Mouse (Mus musculus) olfactory bulb, adult 2 months (tissue): ENCODE results near the gene Sall4. TPM values are rescaled to one million over a fixed set of nuclear protein-coding genes. Genes with fewer than 3 reads are reported as not detected.

Source experiments
- H3K27ac ChIP-seq: fragments of 200-500 bp; 2 replicates; pipeline ENCODE4 v1.5.1; 2012; ENCODE audit warnings: low read depth, low read length; ENCODE audit not compliant: insufficient read depth
- H3K4me1 ChIP-seq: fragments of 200-500 bp; 2 replicates; pipeline ENCODE4 v1.6.1; 2012; ENCODE audit warnings: low read length; ENCODE audit not compliant: control insufficient read depth, insufficient read depth
- H3K4me3 ChIP-seq: fragments of 200-500 bp; 2 replicates; pipeline ENCODE4 v1.5.1; 2012; ENCODE audit warnings: mild to moderate bottlenecking, low read depth, low read length, moderate library complexity; ENCODE audit not compliant: insufficient read depth
- CTCF ChIP-seq: fragments of 200-500 bp; IDR thresholded peaks from 2 replicates; pipeline ENCODE4 v1.5.1; 2012; ENCODE audit warnings: low read depth, mild to moderate bottlenecking, low read length, moderate library complexity; ENCODE audit not compliant: insufficient read depth
- POLR2A ChIP-seq: fragments of 200-500 bp; IDR thresholded peaks from 2 replicates; pipeline ENCODE4 v1.6.1; 2012; ENCODE audit warnings: mild to moderate bottlenecking, low read depth, low read length, moderate library complexity; ENCODE audit not compliant: insufficient read depth
- WGBS: fragments of 180-500 bp; shearing (Covaris S2); methylation state at CpG from one replicate; pipeline ENCODE4 v1.1.7; 2018; 5-methylcytosine and 5-hydroxymethylcytosine counted together
- polyA plus RNA-seq: library from polyadenylated mRNA; stranded (reverse); fragments of >200 nt; gene quantifications from 2 replicates; pipeline ENCODE4 v1.2.4, GENCODE M21; 2012; ENCODE audit warnings: low replicate concordance; ENCODE audit not compliant: missing spikeins, insufficient read depth, insufficient read length

The Sall4 gene
- polyA plus RNA-seq, 1 experiment: not detected

DNA sequence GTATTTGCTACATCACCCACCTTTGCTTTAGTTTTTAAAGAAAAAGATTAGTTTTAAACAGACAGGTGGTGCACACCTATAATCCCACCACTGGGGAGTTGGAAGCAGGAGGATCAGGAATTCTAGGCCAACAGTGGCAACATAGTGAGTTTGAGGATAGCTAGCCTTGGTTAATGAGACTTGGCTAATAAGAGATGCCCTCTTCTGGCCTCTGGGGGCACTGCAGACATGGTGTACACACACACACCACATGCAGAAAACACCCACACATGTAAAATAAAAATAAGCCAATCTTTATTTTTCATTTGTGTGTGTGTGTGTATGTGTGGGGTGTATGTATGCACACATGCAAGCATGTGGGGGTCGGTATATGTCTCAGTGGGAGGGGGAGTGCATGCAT lies 28.9 kb downstream of the Sall4 start:
- Histone ChIP-seq H3K4me1 (peaks cover 5% of the 10 kb centered on the region), H3K4me3 (no peak overlapping the region), H3K27ac (no peak overlapping the region)
- TF ChIP-seq CTCF (no peak), POLR2A (no peak)
- WGBS: 97% methylated on average over 1 of the region's 1 CpGs

DNA sequence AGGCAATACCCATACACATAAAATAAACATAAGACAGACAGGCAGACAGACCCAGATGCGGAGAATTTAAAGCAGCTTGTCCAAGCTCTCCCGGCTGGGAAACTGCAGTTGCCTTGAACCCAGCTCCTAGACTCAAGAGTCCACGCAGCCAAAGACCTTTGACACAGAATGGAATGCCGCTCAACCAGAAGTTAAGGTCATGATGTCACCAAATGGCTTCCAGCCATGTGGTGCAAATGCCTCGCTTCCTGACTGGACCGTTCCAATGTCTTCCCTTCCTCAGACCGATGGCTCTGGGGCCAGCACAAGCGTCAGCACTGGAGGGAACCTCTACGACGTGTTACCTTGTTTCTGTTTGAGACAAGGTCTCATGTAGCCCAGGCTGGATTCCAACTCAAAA lies 29.9 kb downstream of the Sall4 start:
- H3K27ac ChIP-seq: no peak overlapping the region
- peaks cover 7% of the 10 kb centered on the region for H3K4me1 ChIP-seq
- TF ChIP-seq CTCF (no peak), POLR2A (no peak)
- no peak overlapping the region for H3K4me3 ChIP-seq
- 94% methylated on average over 10 of the region's 10 CpGs for WGBS

DNA sequence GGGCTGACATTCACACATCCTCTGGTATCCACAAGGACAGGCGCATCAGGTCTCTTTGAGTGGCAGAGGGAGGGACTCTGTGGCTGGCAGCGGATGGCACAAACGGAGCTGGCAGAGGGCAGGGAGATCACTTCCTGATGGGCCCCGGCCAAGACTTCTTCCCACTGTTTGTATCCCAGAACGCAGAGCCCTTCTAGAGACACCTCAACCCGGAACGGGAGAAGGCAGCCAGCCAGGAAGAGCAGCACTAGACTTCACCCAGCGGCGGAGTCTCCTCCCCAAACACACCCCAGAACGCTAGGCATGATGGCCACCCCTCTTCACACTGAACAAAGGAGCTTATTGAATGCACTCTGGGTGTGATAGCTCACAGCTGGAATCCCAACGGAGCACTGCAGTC lies 33.7 kb downstream of the Sall4 start:
- H3K27ac ChIP-seq: no peak overlapping the region
- peaks cover 18% of the 10 kb centered on the region for H3K4me1 ChIP-seq
- TF ChIP-seq CTCF (no peak), POLR2A (no peak)
- WGBS: 41% methylated on average over 11 of the region's 11 CpGs
- no peak overlapping the region for H3K4me3 ChIP-seq

DNA sequence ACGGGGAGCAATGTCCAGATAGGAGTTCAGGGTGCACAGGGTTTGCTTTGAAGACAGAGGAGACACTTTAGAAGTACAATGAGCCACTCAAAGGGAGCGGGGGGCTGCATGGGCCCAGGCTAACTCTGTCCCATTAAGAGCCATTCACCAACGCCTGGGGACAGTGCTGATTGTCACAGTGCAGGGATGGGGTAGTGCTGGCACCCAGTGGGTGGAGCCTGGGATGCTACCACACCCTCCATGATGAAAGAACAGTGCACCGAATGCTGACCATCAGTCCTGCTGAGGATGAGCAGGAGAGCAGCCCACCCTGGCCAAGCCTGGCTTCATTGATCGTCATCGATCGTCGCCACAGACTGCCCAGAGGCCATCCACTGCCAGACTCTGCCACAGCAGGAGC lies 36.5 kb downstream of the Sall4 start:
- TF ChIP-seq CTCF: no peak
- no peak for TF ChIP-seq POLR2A
- no peak overlapping the region for H3K4me3 ChIP-seq
- H3K27ac ChIP-seq: no peak overlapping the region
- H3K4me1 ChIP-seq: peaks cover 34% of the 10 kb centered on the region
- WGBS: 85% methylated on average over 8 of the region's 8 CpGs

DNA sequence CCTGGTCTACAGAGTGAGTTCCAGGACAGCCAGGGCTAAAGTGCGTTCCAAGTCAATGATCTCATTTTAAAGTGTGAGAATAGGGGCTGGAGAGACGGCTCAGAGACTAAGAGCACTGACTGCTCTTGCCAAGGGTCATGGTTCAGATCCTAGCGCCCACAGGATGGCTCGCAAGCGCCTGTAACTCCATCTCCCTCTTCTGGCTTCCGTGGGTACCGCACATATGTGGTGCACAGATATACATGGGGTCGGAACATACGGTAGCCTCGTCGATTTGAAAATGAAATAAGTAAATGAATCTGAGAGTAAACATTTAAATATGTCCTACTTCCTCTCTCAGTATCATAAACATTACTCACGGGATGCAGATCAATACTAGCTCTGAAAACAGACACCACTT lies 38.0 kb downstream of the Sall4 start:
- WGBS: 93% methylated on average over 12 of the region's 12 CpGs
- H3K27ac ChIP-seq: no peak overlapping the region
- no peak overlapping the region for H3K4me3 ChIP-seq
- H3K4me1 ChIP-seq: peaks cover 40% of the 10 kb centered on the region
- no peak for TF ChIP-seq POLR2A
- no peak for TF ChIP-seq CTCF

DNA sequence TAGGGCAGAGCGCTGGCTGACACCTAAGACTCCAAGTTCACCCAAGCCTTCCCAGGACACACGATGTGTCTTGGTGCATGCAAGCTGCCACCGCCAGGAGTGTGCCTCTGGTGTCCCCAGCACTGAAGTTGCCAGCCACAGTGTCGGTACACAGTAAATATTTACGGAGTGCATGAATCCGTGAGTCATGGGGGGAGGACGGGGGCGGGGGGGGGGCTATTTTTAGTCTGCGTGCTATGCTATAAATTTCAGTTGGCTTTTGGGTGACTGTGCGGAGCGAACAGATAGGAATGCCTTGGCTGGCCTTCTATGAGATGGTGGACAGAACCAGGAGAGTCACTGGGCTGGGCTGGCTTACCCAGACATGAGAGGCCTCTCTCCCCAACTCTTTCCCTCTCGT lies 39.7 kb downstream of the Sall4 start:
- WGBS: 39% methylated on average over 12 of the region's 12 CpGs
- TF ChIP-seq POLR2A (no peak), CTCF (no peak)
- peaks cover 33% of the 10 kb centered on the region for H3K4me1 ChIP-seq
- no peak overlapping the region for H3K4me3 ChIP-seq
- H3K27ac ChIP-seq: peak overlapping the region; percentile 34; the same call in 1 of the 2 replicates

DNA sequence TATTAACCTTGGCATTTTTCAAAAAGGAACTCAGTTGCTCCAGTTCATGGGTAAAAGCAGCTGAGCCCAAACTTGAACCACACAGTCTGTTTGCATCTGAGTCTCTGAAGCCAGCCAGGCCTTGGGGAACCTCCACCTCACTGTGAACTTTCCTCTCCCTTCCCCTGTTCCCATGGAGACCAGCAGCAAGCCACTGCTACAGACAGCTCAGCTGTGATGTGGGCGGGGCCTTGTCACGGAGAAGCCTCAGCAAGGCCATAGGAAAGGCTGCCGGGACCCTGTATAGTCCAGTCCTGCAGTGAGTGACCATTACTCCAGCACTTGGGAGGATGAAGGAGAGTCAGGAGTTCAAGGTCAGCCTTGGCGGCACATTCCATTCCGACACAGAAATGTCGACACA lies 41.7 kb downstream of the Sall4 start:
- no peak for TF ChIP-seq POLR2A
- TF ChIP-seq CTCF: no peak
- H3K4me3 ChIP-seq: no peak overlapping the region
- peaks cover 27% of the 10 kb centered on the region for H3K4me1 ChIP-seq
- H3K27ac ChIP-seq: no peak overlapping the region
- 56% methylated on average over 6 of the region's 6 CpGs for WGBS

DNA sequence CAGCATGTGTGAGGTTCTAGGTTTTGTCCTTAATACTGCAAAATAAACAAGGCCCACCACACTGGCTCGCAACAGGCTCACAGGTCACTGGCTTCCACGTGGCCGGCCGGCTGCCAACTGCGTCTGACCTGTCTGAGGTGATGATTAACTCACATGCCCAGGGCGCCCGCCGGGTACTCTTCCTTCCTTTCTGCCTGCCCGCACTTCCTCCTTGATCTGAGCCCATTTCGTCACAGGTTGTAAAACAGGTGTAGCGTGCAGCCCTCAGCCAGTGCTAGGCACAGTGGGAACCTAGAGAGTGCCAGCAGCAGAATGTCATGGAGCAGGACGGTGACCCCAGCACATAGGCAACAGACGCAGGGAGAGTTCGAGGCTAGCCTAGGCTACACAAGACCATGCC lies 46.4 kb downstream of the Sall4 start:
- 94% methylated on average over 14 of the region's 14 CpGs for WGBS
- H3K4me1 ChIP-seq: peaks cover 16% of the 10 kb centered on the region
- H3K4me3 ChIP-seq: no peak overlapping the region
- TF ChIP-seq POLR2A (no peak), CTCF (no peak)
- H3K27ac ChIP-seq: no peak overlapping the region

DNA sequence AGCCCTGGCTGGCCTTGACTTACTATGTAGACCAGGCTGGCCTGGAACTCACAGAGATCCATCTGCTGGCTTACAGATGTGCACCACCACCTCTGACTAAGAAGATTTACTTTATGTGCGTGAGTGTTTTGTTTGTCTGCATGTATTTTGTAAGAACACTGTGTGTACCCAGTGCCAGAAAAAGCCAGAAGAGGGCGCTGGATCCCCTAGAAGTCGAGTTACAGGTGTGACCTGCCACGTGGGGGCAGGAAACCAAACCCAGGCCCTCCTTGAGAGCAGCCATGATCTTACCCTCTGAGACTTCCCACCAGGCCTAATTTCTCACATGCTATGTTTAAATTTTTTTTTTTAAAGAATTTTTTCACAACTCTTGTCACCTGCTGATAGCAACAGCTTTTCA lies 48.0 kb downstream of the Sall4 start:
- Histone ChIP-seq H3K4me1 (peaks cover 10% of the 10 kb centered on the region), H3K27ac (no peak overlapping the region), H3K4me3 (no peak overlapping the region)
- WGBS: 85% methylated on average over 4 of the region's 4 CpGs
- TF ChIP-seq POLR2A (no peak), CTCF (no peak)

DNA sequence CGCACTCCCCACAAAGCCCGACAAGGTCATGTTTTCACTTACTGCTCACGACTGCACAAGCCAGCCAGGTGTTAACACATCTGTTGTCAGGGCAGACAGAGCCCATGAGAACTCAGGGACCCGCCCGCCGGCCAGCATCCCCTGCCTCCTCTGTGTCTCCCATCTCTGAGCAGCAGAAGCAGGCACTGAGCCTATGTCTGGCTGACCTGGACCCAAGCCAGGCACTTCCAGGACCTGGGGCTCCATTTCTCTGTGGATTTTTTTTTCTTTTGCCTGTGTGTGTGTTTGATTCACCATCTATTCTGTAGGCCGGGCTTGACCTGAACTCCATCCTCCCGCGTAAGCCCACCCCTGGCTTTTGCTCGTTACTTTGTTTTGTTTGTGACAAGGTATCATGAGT lies 49.0 kb downstream of the Sall4 start:
- no peak overlapping the region for H3K27ac ChIP-seq
- TF ChIP-seq POLR2A (no peak), CTCF (no peak)
- 77% methylated on average over 10 of the region's 10 CpGs for WGBS

More for the DNA sequence above, 49.0 kb downstream of the Sall4 start:
- Histone ChIP-seq H3K4me3 (no peak overlapping the region), H3K4me1 (peaks cover 13% of the 10 kb centered on the region)
